Mouse (Mus musculus) lung, postnatal 0 days (tissue): ENCODE results near the gene Map3k1.

Source experiments
- CTCF ChIP-seq: IDR thresholded peaks from 2 replicates; pipeline ENCODE4 v1.5.1; 2016; ENCODE audit warnings: antibody characterized with exemption, mild to moderate bottlenecking
- EP300 ChIP-seq: IDR thresholded peaks from 2 replicates; pipeline ENCODE4 v1.6.1; 2016; ENCODE audit warnings: antibody characterized with exemption, mild to moderate bottlenecking, control low read depth

DNA sequence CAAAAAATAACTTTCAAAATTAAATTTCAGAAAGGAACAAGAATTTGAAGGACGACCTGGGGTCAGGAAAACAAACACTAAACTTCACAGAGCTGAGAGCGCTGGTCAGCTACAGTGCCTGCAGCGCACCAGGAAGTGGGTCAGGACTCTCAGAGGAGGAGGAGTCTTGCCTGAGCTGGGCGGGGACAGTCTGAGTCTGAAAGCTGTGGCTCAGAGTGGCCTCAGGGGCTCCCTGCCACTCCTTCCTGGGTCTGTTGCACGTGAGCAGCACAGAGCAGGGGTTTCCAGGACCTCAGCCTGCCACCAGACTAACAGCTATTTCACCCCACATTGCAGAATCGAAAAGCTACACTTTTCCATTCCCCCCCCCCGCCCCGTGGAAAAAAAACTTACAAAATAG, 11.8 kb downstream of the Map3k1 start:
- TF ChIP-seq CTCF (0 out of 2 replicates have a peak, but pooled peaks have one; percentile 2), EP300 (no peak)
